Mouse (Mus musculus): ENCODE measurements around the gene Asap3.

The Asap3 gene

GRCm38 (mm10) chr4:136218595-136219214 is 12.5 kb downstream of the Asap3 start:
- DNase-seq (ENCODE audit: low read depth, low spot score) = no peak

DNA sequence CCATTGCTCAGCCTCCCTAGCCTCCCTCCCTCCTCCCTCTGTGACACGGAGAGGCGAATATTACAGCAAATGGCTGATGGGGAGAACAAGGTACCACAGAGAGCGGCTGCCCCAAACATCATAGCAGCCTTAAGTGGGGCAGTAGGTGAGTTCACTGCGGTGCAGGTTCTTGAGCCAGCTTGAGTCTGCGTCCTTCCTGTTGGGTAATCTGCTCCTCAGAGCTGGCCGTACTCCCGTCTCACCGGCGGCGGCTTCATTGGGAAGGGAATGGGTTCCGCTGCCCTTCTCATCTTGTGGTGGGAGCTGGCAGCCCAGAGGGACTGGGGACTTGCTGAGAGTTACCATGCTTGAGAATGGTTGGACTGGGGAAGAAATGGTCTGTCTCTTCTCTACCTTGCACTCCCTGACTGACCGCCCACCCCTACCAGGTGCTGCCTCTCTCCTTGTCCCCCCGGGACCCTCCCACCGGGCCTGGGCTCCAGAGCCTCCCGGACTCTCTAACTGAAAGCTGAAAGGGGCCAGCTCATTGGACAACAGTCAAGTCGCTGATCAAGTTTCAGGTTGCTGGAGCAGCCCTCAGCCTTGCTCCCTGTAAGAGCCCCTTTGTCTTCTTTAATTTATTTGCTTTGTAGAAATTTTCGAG is 14.1 kb downstream of the Asap3 start:
- no peak for DNase-seq (ENCODE audit: low read depth, low spot score)

- DNase-seq (ENCODE audit: low read depth, low spot score) = no peak
Measured at GRCm38 (mm10) chr4:136223549-136224239, 17.5 kb downstream of the Asap3 start.

DNA sequence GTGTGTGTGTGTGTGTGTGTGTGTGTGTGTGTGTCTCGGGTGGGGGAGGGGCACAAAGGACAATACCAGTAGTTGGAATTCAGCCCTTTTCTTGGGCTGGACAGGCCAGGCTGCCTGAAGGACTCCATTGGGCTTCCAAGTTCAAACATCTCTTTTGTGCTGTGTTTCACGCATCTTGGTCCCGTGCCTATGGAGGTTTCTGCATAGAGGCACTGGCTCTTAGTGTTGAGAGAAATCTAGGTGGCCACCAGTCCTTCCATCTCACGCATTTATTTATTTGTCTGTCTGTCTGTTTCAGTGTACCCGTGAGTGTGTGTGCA is 18.0 kb downstream of the Asap3 start:
- no peak for DNase-seq (ENCODE audit: low read depth, low spot score)

- DNase-seq (ENCODE audit: low read depth, low spot score) = no peak
Measured at GRCm38 (mm10) chr4:136224677-136225460, 18.7 kb downstream of the Asap3 start.

DNA sequence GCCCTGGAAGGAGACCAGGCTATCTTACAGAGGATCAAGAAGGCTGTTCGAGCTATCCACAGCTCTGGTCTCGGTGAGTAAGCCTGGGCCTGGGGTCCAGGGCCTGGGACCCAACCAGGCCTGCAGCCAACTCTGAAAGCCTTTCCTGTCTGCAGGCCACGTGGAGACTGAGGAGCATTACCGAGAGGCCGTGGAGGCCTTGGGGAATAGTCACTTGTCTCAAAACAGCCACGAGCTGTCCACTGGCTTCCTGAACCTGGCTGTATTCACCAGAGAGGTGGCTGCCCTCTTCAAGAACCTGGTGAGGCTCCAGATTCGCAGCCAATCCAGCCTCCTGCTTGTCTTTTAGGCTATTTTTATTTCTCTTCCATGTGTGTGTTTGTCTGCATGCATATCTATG is 21.2 kb downstream of the Asap3 start:
- DNase-seq (ENCODE audit: low read depth, low spot score) = no peak

DNA sequence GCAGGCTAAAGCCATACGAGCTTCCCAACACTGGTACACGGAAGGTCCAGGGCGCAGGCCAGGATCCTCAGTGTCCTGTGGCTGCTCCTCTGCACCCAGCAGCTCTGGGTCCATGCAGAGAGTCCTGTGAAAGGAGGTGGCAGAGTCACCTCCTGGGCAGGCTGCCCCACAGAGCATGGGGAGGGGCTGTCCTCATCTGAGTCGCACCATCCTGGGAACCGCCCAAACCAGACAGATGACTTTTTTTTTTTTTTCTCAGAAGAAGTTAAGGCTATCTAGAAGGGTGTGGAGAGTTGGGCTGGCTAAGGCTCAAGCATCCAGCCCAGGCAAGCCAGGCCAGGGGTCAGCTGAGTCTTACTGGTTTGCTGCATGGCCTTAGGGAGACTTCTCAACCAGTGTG is 22.5 kb downstream of the Asap3 start:
- no peak for DNase-seq (ENCODE audit: low read depth, low spot score)

DNA sequence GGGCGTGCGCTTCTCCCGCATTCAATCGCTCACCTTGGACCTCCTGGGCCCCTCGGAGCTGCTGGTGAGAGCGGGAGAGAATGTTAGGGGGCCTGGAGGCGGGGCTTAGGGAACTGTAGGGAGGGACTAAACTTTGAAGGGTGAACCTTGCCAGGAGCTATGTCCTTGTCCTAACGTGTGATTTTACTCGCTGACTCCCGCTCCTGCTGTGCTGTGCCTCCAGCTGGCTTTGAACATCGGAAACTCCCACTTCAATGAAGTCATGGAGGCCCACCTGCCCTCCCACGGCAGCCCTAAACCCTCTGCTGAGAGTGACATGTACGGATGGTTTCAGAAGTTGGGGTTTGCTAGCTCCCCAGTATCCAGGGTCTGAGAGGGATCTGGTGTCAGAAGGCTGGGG is 32.5 kb downstream of the Asap3 start:
- DNase-seq (ENCODE audit: low read depth, low spot score) = no peak

DNA sequence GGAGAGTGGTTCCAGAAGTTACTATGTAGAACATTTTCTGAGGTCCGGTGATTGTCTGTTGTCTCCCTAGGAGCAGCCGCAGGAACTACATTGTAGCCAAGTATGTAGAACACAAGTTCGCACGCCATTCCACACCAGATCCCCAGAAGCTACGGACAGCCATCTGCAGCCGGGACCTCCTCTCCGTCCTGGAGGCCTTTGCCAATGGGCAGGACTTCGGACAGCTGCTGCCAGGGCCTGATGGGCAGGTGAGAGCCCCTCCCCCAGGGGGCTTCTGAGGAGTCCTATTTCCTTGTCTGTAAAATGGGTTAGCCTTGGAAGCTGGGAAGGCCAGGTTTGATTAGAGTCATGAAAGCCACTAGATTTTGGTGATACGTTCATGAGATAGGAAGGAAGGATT is 32.9 kb downstream of the Asap3 start:
- DNase-seq (ENCODE audit: low read depth, low spot score) = no peak

DNA sequence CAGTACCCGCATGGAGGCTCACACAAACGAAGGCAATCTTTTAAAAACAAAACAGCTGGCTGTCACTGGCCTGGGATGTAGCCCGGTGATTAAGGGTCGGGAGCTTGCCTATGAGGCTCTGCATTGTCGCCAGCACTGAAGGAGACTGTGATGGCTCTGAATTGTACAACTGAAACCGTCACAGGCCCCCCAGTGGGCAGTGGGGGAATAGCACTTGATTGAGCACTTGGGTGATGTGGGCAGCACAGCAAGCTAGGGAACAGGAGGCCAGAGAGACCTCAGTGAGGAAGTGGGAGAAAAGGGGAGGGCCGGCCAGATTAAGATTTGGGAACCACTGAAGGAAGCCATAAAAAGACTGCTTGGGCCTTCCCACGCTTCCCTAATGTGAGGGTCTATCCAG is 33.5 kb downstream of the Asap3 start:
- DNase-seq (ENCODE audit: low read depth, low spot score) = peak; percentile 50

DNA sequence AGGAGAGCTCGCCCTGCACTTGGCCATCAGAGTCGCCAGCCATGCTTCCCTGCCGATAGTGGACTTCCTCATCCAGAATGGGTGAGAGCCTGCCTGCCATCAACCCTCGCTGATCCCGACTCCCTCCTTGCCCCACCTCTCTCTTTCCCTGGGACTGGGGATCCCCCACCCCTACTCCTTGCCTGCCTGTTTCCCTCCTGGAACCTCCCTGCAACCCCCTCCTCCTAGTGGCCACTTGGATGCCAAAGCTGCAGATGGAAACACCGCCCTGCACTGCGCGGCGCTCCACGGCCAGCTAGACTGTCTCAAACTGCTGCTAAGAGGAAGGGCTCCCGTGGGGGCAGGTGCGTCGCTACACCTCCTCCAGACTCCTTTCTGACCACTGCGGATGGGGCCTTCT is 34.0 kb downstream of the Asap3 start:
- no peak for DNase-seq (ENCODE audit: low read depth, low spot score)

DNA sequence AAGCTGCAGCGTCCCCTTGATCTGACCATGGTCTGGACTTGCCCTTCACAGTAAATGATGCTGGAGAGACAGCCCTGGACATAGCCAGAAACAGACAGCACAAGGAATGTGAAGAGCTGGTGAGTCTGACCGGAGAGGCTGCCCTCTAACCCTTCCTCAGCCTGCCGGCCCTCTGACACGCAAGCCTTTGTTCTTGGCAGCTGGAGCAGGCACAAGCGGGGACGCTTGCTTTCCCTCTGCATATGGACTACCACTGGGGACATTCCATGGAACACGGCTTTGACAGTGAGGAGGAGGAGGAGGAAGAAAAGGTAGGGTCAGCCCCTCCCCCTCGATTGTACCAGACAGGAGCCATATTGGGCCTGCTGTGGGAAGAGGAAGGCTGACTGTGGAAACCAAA is 34.8 kb downstream of the Asap3 start:
- no peak for DNase-seq (ENCODE audit: low read depth, low spot score)

DNA sequence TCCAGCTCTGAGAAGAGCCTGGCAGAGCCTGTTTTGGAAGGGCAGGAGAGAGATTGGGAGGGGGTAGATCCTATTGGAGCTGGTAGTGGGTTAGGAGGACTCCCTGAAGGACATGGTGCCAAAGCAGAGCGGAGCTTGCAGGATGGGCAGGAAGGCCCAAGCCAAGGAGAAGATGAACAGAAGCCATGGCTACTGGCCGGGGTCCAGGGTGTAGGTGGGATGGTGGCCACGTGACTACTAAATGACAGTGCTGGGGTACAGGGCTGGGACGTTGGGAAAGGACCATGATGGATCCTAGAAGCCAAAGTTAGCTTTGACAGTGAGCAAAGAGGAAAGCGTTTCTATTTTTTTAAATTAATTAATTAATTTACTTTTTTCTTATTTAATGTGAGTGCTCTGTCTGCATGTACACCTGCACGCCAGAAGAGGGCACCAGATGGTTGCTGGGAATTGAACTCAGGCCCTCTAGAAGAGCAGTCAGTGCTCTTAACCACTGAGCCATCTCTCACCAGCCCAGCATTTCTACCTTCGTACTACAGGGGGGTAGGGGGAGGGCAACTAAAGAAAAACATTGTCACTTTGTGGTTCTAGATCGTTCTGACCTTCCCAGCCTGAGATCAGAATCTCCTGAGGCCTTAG is 36.0 kb downstream of the Asap3 start:
- DNase-seq (ENCODE audit: low read depth, low spot score) = no peak

GRCm38 (mm10) chr4:136242728-136243127 is 36.6 kb downstream of the Asap3 start:
- no peak for DNase-seq (ENCODE audit: low read depth, low spot score)

DNA sequence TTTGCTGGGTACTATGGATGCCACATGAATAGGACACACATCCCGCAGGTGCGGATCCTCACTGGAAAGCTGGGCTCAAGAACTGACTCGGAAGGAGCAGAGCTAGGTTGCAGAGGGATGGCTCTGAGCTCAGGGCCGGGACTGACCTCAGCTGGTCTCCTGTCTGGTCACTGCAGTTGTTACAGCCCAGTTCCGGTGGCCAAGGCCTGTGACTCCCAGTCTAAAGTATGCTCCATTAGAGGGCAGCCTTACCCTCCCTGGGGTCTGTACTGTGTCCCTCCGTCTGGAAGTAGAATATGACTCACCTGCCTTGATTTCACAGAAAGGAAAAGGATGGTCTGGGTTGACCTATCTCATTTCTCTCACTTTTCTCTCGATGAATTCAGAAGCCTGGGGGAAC is 38.0 kb downstream of the Asap3 start:
- no peak for DNase-seq (ENCODE audit: low read depth, low spot score)

DNA sequence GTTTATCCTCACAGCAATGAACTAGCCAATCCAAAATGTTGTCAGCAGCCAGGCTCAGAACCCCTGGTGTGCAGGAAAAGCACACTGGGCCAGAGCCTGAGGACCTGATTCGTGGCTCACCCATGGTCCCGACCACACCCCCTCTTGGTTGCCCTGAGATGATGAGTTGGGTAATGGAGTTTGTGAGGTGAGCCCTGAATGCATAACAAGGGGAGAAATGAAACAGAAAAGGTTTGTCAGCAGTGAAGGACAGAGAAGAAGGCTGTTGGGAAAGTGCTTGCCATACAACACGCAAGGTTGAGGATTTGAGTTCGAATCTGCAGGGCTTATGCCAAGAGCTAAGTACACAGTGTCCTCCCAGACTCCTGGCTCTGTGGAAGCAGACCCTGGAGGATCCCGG is 39.5 kb downstream of the Asap3 start:
- DNase-seq (ENCODE audit: low read depth, low spot score) = no peak

- DNase-seq (ENCODE audit: low read depth, low spot score) = no peak
Measured at GRCm38 (mm10) chr4:136246568-136246969, 40.4 kb downstream of the Asap3 start.

DNA sequence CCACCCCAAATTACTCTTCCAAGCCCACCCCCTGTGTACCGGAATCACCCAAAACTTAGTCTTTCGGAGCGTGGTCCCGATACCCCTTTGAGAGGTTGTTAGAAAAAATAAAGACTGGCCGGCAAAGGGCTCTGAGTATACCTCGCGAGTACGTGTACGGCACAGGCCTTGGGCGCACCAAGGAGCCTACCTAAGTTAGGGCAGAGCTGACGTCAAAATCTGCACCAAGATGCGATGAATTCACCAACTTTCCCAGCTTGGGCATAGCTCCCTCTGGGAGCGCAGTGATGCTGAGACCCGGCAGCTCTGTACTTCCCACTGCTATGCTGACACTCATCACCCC is 41.2 kb downstream of the Asap3 start:
- no peak for DNase-seq (ENCODE audit: low read depth, low spot score)

DNA sequence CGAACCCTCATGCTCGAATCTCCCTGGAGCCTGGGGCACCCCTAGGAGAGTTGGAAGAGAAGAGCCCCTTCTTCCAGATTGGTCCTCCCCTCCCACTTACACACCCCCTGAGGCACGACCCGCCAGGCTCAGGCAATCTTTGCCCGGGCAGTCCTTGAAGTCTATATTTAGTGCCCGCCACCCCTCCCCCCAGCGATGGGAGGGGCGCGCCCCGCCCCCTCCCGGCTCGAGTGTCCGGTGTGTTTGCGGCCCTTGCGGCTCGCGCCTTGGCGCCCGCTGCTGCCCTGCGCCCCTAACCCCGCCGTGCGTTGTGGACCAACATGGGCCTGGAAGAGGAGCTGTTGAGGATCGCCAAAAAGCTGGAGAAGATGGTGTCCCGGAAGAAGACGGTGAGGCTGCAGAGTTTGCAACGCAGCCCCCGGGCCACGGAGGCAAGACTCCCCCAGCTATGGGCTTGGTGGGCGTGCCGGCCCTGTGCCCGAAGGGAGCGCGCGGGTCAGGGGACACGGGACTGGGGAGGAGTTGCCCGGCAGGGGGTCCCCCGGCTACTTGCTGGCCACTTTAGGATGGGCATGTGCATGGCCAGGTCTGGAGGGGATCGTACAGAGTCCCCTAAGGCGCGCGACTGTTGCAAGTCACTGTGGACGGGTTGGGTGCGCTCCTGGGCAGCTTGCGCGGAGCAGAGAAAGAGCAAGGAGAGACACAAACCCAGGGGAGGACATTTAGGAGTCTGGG is 41.7 kb downstream of the Asap3 start, which contains the start of gene Tcea3:
TSS of gene Tcea3 (plus strand) at position 1 of the 735 bp plus-strand sequence.
- DNase-seq (ENCODE audit: low read depth, low spot score) = no peak

- DNase-seq (ENCODE audit: low read depth, low spot score) = no peak
Measured at GRCm38 (mm10) chr4:136248464-136249331, 42.5 kb downstream of the Asap3 start.

DNA sequence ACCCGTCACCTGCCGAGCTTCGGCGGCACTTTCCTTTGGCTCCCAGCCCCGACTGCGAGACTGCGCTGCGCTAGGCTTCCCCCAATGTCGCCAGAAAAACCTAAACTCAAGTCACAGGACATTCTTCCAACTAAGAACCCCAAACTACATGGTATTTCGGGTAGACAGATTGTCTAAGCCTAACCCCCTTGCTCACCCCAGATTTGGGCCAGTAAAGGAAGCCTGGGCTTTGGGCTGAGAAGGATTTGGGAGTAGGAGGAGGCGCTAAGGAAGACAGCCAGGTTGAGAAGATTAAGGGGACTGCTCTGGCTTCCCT is 43.1 kb downstream of the Asap3 start:
- DNase-seq (ENCODE audit: low read depth, low spot score) = no peak
